Mouse (Mus musculus): Measurements from ENCODE around the gene Mgat5. TPM values are rescaled to one million over a fixed set of nuclear protein-coding genes. Genes with fewer than 3 reads are reported as not detected.

The Mgat5 gene
- polyA plus RNA-seq, 1 experiment from 2014 or later: 5.5 TPM

- H3K9me3 ChIP-seq: no peaks in the 10 kb centered on the region
- peaks cover 16% of the 10 kb centered on the region for H3K4me1 ChIP-seq
- no peak overlapping the region for H3K27ac ChIP-seq
- H3K4me3 ChIP-seq: no peak overlapping the region
- DNase-seq (ENCODE audit: extremely low spot score, low spot score): no peak
- peaks cover 66% of the 10 kb centered on the region for H3K36me3 ChIP-seq (replicated peaks)
- no peaks in the 10 kb centered on the region; the same call in 1 of the 2 replicates for H3K27me3 ChIP-seq (ENCODE audit: poor library complexity, severe bottlenecking)
- 77% methylated on average over 10 of the region's 10 CpGs for WGBS
Observed at GRCm38 (mm10) chr1:127366111-127366510, 161.3 kb downstream of the Mgat5 start.

DNA sequence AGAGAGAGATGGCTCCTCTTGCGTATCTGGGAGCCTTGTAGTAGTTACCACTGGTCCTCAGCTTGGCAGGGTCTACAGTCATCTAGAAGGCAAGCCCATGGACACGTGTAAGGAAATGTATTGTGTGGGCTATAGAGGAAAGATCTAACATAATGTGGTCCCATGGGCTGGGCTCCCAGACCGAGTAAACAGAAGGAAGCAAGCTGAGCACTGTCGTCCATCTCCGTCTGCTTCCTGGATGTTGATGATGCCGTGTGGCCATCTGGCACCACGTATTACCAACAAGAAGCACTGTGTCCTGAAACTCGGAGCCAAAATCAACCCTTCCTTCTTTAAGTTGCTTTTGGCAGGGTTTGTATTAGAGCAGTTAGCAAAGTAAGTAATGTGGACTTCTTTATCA is 163.7 kb downstream of the Mgat5 start:
- WGBS: 93% methylated on average over 8 of the region's 8 CpGs
- peaks cover 73% of the 10 kb centered on the region for H3K36me3 ChIP-seq (replicated peaks)
- no peak overlapping the region for H3K4me3 ChIP-seq
- H3K27ac ChIP-seq: no peak overlapping the region
- peaks cover 12% of the 10 kb centered on the region; the same call in 1 of the 2 replicates for H3K27me3 ChIP-seq (ENCODE audit: poor library complexity, severe bottlenecking)
- H3K4me1 ChIP-seq: peaks cover 29% of the 10 kb centered on the region
- H3K9me3 ChIP-seq: no peaks in the 10 kb centered on the region
- no peak for DNase-seq (ENCODE audit: extremely low spot score, low spot score)

- Histone ChIP-seq H3K36me3 (replicated peaks) (peaks cover 68% of the 10 kb centered on the region), H3K4me3 (no peak overlapping the region), H3K4me1 (peaks cover 38% of the 10 kb centered on the region), H3K27ac (no peak overlapping the region), H3K9me3 (no peaks in the 10 kb centered on the region), H3K27me3 (ENCODE audit: poor library complexity, severe bottlenecking) (peaks cover 15% of the 10 kb centered on the region; the same call in 1 of the 2 replicates)
- 92% methylated on average over 5 of the region's 5 CpGs for WGBS
- DNase-seq (ENCODE audit: extremely low spot score, low spot score): no peak
Observed at GRCm38 (mm10) chr1:127369538-127369937, 164.7 kb downstream of the Mgat5 start.

- Histone ChIP-seq H3K27me3 (ENCODE audit: poor library complexity, severe bottlenecking) (peaks cover 33% of the 10 kb centered on the region), H3K4me3 (no peak overlapping the region), H3K27ac (no peak overlapping the region), H3K36me3 (replicated peaks) (peaks cover 43% of the 10 kb centered on the region), H3K9me3 (no peaks in the 10 kb centered on the region), H3K4me1 (peaks cover 29% of the 10 kb centered on the region)
- DNase-seq (ENCODE audit: extremely low spot score, low spot score): no peak
- WGBS: 80% methylated on average over 4 of the region's 4 CpGs
Observed at GRCm38 (mm10) chr1:127372096-127372495, 167.3 kb downstream of the Mgat5 start.

DNA sequence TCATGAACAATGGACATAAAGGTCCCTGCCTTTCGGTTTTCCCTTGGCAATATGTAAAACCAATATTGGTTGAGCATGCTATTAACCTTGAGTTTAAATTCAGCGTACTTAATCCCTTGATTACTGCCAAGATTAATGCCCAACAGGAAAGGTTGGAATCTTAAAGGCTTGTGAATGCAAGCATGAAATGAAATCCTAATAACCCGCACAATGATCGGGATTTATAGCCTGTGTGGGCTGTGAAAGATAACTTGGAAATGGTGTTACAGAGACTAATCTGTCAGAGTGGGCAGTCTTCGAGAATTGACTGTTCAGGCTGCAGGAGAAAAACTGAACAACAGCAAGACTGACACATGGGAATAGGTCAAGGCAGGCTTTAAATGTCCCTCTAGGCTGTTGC is 168.7 kb downstream of the Mgat5 start:
- no peak overlapping the region for H3K4me3 ChIP-seq
- WGBS: 61% methylated on average over 5 of the region's 5 CpGs
- peaks cover 33% of the 10 kb centered on the region for H3K27me3 ChIP-seq (ENCODE audit: poor library complexity, severe bottlenecking)
- H3K4me1 ChIP-seq: peaks cover 29% of the 10 kb centered on the region
- peaks cover 31% of the 10 kb centered on the region for H3K36me3 ChIP-seq (replicated peaks)
- no peak for DNase-seq (ENCODE audit: extremely low spot score, low spot score)
- H3K27ac ChIP-seq: no peak overlapping the region
- H3K9me3 ChIP-seq: no peaks in the 10 kb centered on the region

DNA sequence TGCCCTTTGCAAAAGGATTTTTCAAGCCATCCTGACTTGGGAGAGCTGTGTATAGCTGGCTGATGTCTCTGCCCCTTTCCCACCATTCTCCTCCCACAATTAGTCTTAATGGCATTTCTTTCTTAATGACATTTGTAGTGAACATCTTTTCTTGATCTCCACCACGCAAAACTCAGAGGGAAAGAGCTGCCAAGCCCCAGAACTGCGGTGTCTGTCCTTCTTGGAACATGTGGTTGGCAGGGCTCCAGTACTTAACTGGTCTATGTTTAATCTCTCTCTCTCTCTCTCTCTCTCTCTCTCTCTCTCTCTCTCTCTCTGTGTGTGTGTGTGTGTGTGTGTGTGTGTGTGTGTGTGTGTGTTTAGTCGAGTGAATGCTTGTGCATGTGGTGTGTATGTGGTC is 169.3 kb downstream of the Mgat5 start:
- H3K9me3 ChIP-seq: no peaks in the 10 kb centered on the region
- DNase-seq (ENCODE audit: extremely low spot score, low spot score): no peak
- no peak overlapping the region for H3K27ac ChIP-seq
- WGBS: 84% methylated on average over 3 of the region's 3 CpGs
- H3K27me3 ChIP-seq (ENCODE audit: poor library complexity, severe bottlenecking): peaks cover 33% of the 10 kb centered on the region
- no peak overlapping the region for H3K4me3 ChIP-seq
- H3K36me3 ChIP-seq (replicated peaks): peaks cover 26% of the 10 kb centered on the region
- peaks cover 34% of the 10 kb centered on the region for H3K4me1 ChIP-seq

DNA sequence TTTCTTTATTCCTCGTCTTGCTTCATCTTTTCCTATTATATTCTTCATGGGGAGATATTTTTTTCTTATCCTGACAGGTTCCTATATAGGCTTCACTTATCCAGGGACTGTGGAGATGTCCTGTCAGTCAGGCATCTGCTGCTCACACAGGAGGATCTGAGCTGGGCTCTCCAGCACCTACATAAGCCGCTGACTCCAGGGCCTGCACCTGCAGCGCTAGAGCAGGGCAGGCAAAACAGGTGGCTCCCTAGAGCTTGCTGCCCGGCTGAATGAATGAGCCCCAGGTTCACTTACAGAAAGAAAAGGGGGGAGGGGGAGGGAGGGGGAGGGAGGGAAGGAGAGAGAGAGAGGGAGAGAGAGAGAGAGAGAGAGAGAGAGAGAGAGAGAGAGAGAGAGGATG is 175.3 kb downstream of the Mgat5 start:
- Histone ChIP-seq H3K36me3 (replicated peaks) (peaks cover 22% of the 10 kb centered on the region), H3K4me3 (no peak overlapping the region), H3K27me3 (ENCODE audit: poor library complexity, severe bottlenecking) (peaks cover 12% of the 10 kb centered on the region), H3K9me3 (no peaks in the 10 kb centered on the region), H3K27ac (no peak overlapping the region), H3K4me1 (peaks cover 15% of the 10 kb centered on the region)
- 34% methylated on average over 4 of the region's 4 CpGs for WGBS
- DNase-seq (ENCODE audit: extremely low spot score, low spot score): no peak

DNA sequence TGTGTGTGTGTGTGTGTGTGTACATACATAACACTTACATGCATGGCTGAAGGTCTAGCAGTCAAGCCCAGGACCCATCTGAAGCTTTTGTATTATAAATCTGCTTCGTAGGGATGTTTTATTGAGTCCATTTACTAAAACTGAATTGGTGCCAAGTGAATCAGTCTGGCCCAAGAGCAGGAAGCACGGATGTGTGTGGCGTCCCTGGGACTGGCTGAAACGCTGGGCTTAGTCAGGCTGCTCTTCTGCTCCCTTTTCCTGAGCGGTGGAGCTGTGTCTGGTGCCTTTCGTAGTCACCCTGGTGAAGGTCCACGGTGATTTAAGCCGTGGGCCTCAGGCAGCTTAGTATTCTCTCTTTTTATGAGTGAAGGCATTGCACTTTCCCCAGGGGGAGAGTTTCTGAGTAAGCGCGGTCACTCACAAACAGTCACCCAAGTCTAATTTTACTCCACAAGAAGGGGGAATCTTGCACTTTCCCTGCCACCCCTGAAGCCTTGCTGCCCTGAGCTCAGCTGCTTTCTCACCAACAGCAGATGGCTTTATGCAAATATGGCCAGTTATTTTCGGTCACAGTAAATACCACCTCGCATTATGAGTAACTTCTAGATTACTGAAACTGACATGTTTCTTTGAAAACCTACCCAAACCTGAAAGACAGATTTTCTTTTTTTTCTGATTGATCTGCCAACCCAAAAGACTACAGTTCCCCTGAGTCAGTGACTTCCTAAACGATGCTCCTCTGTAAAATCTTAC is 176.1 kb downstream of the Mgat5 start:
- H3K4me1 ChIP-seq: peaks cover 15% of the 10 kb centered on the region
- no peak overlapping the region for H3K27ac ChIP-seq
- H3K27me3 ChIP-seq (ENCODE audit: poor library complexity, severe bottlenecking): peaks cover 4% of the 10 kb centered on the region; the same call in 1 of the 2 replicates
- H3K4me3 ChIP-seq: no peak overlapping the region
- peaks cover 23% of the 10 kb centered on the region for H3K36me3 ChIP-seq (replicated peaks)
- 73% methylated on average over 13 of the region's 13 CpGs for WGBS
- no peaks in the 10 kb centered on the region for H3K9me3 ChIP-seq
- DNase-seq (ENCODE audit: extremely low spot score, low spot score): no peak

GRCm38 (mm10) chr1:127383071-127383470 is 178.3 kb downstream of the Mgat5 start:
- H3K9me3 ChIP-seq: no peaks in the 10 kb centered on the region
- no peak overlapping the region for H3K27ac ChIP-seq
- WGBS: 95% methylated on average over 7 of the region's 7 CpGs
- no peak overlapping the region for H3K4me3 ChIP-seq
- H3K27me3 ChIP-seq (ENCODE audit: poor library complexity, severe bottlenecking): no peaks in the 10 kb centered on the region
- peaks cover 37% of the 10 kb centered on the region for H3K36me3 ChIP-seq (replicated peaks)
- no peak for DNase-seq (ENCODE audit: extremely low spot score, low spot score)
- H3K4me1 ChIP-seq: peaks cover 19% of the 10 kb centered on the region

DNA sequence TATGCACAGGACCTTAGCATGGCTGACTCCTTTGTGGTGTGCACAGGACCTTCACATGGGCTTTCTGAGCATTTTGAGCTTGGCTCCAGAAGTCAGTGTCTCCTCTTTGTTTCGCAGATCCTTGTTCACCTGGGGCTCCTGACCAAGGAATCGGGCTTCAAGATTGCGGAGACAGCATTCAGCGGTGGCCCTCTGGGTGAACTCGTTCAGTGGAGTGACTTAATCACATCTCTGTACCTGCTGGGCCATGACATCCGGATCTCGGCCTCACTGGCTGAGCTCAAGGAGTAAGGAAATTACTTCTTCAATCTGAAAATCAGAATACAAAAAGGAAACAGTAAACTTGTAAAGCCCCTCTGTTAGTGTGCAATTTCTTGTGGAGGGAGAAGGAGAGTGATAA is 182.4 kb downstream of the Mgat5 start:
- Histone ChIP-seq H3K27ac (no peak overlapping the region), H3K9me3 (peaks cover 6% of the 10 kb centered on the region; the same call in 1 of the 2 replicates), H3K27me3 (ENCODE audit: poor library complexity, severe bottlenecking) (no peaks in the 10 kb centered on the region), H3K36me3 (replicated peaks) (peaks cover 76% of the 10 kb centered on the region), H3K4me3 (no peak overlapping the region), H3K4me1 (0 out of 2 replicates have a peak, but pooled peaks cover 3% of the 10 kb centered on the region)
- 87% methylated on average over 7 of the region's 7 CpGs for WGBS
- DNase-seq (ENCODE audit: extremely low spot score, low spot score): no peak

GRCm38 (mm10) chr1:127387661-127388060 is 182.8 kb downstream of the Mgat5 start:
- H3K4me1 ChIP-seq: 0 out of 2 replicates have a peak, but pooled peaks cover 3% of the 10 kb centered on the region
- peaks cover 6% of the 10 kb centered on the region; the same call in 1 of the 2 replicates for H3K9me3 ChIP-seq
- peaks cover 80% of the 10 kb centered on the region for H3K36me3 ChIP-seq (replicated peaks)
- no peak overlapping the region for H3K4me3 ChIP-seq
- no peak overlapping the region for H3K27ac ChIP-seq
- DNase-seq (ENCODE audit: extremely low spot score, low spot score): no peak
- H3K27me3 ChIP-seq (ENCODE audit: poor library complexity, severe bottlenecking): no peaks in the 10 kb centered on the region
- WGBS: 90% methylated on average over 9 of the region's 9 CpGs

- H3K27me3 ChIP-seq (ENCODE audit: poor library complexity, severe bottlenecking): no peaks in the 10 kb centered on the region
- H3K4me3 ChIP-seq: no peak overlapping the region
- 95% methylated on average over 2 of the region's 2 CpGs for WGBS
- peaks cover 61% of the 10 kb centered on the region for H3K36me3 ChIP-seq (replicated peaks)
- H3K9me3 ChIP-seq: peaks cover 6% of the 10 kb centered on the region; the same call in 1 of the 2 replicates
- H3K4me1 ChIP-seq: peaks cover 10% of the 10 kb centered on the region
- DNase-seq (ENCODE audit: extremely low spot score, low spot score): no peak
- H3K27ac ChIP-seq: no peak overlapping the region
Observed at GRCm38 (mm10) chr1:127394716-127395115, 189.9 kb downstream of the Mgat5 start.

DNA sequence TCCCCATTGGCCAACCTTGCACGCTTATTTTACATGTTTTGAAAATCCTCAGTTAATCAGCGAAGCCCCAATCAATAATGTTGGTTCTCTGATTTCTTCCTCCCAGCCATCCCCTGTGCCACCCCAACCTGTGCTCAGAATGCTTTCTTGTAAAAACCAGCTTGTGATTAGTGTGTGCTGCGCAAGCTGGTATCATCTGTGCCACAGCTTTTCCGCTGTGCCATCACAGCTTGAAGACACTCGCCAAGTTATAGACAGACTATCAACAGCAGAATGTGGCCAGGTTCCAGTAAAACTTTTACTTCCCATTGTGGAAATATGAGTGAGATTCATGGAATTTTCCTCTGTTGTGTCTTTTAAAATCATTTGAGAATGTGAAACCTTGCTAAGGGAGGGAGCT is 190.9 kb downstream of the Mgat5 start:
- Histone ChIP-seq H3K4me3 (no peak overlapping the region), H3K36me3 (replicated peaks) (peaks cover 51% of the 10 kb centered on the region), H3K27ac (no peak overlapping the region), H3K4me1 (peaks cover 18% of the 10 kb centered on the region), H3K9me3 (peaks cover 6% of the 10 kb centered on the region; the same call in 1 of the 2 replicates), H3K27me3 (ENCODE audit: poor library complexity, severe bottlenecking) (no peaks in the 10 kb centered on the region)
- WGBS: 93% methylated on average over 5 of the region's 5 CpGs
- no peak for DNase-seq (ENCODE audit: extremely low spot score, low spot score)
